Mouse (Mus musculus): Measurements from ENCODE around the gene Tert.
A peak's percentile ranks its signal among the peaks of the same experiment; 100 is the strongest.

The Tert gene

GRCm38 (mm10) chr13:73677853-73678252 lies 51.1 kb downstream of the Tert start, which contains the start of gene Slc6a18:
Slc6a18 (minus strand) TSS chr13:73678023.
- DNase-seq (ENCODE audit: low spot score): no peak

- no peak for DNase-seq (ENCODE audit: low spot score)
These were observed 52.6 kb downstream of the Tert start for GRCm38 (mm10) chr13:73679311-73679710.

- no peak for DNase-seq (ENCODE audit: low spot score)
These were observed 53.7 kb downstream of the Tert start for GRCm38 (mm10) chr13:73680394-73680793.

- DNase-seq (ENCODE audit: low spot score): no peak
These were observed 55.5 kb downstream of the Tert start for GRCm38 (mm10) chr13:73682226-73682625.

GRCm38 (mm10) chr13:73683682-73684081 lies 57.0 kb downstream of the Tert start:
- DNase-seq (ENCODE audit: low spot score): no peak

- DNase-seq (ENCODE audit: low spot score): no peak
These were observed 57.7 kb downstream of the Tert start for GRCm38 (mm10) chr13:73684412-73684811.

GRCm38 (mm10) chr13:73685502-73685901 lies 58.8 kb downstream of the Tert start:
- DNase-seq (ENCODE audit: low spot score): no peak

GRCm38 (mm10) chr13:73687601-73688000 lies 60.9 kb downstream of the Tert start:
- no peak for DNase-seq (ENCODE audit: low spot score)

- DNase-seq (ENCODE audit: low spot score): no peak
These were observed 62.2 kb downstream of the Tert start for GRCm38 (mm10) chr13:73688934-73689333.

GRCm38 (mm10) chr13:73692249-73692868 lies 65.6 kb downstream of the Tert start:
- peak; percentile 40 for DNase-seq (ENCODE audit: low spot score)

GRCm38 (mm10) chr13:73693333-73693732 lies 66.6 kb downstream of the Tert start:
- no peak for DNase-seq (ENCODE audit: low spot score)

GRCm38 (mm10) chr13:73694972-73695371 lies 68.3 kb downstream of the Tert start:
- DNase-seq (ENCODE audit: low spot score): no peak

GRCm38 (mm10) chr13:73696529-73696928 lies 69.8 kb downstream of the Tert start:
- no peak for DNase-seq (ENCODE audit: low spot score)
